Mouse (Mus musculus): Measurements from ENCODE around the gene Tent2. TPM values are rescaled to one million over a fixed set of nuclear protein-coding genes. Genes with fewer than 3 reads are reported as not detected.

The Tent2 gene
- polyA plus RNA-seq, 1 experiment from 2014 or later: 61.9 TPM

GRCm38 (mm10) chr13:93137098-93137497 is 55.1 kb downstream of the Tent2 start:
- Histone ChIP-seq H3K4me1 (no peaks in the 10 kb centered on the region), H3K36me3 (no peaks in the 10 kb centered on the region), H3K9ac (replicated peaks) (no peak overlapping the region), H3K9me3 (no peaks in the 10 kb centered on the region), H3K27me3 (no peaks in the 10 kb centered on the region), H3K4me3 (no peak overlapping the region), H3K27ac (replicated peaks) (no peak overlapping the region), H3K4me2 (replicated peaks) (no peak overlapping the region)
- 89% methylated on average over 7 of the region's 7 CpGs for WGBS
- no peak for ATAC-seq (ENCODE audit: low FRiP score, low read depth)

GRCm38 (mm10) chr13:93136251-93136650 is 55.9 kb downstream of the Tent2 start:
- H3K4me2 ChIP-seq (replicated peaks): no peak overlapping the region
- no peak overlapping the region for H3K9ac ChIP-seq (replicated peaks)
- H3K4me3 ChIP-seq: no peak overlapping the region
- H3K4me1 ChIP-seq: no peaks in the 10 kb centered on the region
- WGBS: 86% methylated on average over 1 of the region's 1 CpGs
- no peaks in the 10 kb centered on the region for H3K9me3 ChIP-seq
- no peaks in the 10 kb centered on the region for H3K36me3 ChIP-seq
- ATAC-seq (ENCODE audit: low FRiP score, low read depth): no peak
- H3K27ac ChIP-seq (replicated peaks): no peak overlapping the region
- H3K27me3 ChIP-seq: no peaks in the 10 kb centered on the region

DNA sequence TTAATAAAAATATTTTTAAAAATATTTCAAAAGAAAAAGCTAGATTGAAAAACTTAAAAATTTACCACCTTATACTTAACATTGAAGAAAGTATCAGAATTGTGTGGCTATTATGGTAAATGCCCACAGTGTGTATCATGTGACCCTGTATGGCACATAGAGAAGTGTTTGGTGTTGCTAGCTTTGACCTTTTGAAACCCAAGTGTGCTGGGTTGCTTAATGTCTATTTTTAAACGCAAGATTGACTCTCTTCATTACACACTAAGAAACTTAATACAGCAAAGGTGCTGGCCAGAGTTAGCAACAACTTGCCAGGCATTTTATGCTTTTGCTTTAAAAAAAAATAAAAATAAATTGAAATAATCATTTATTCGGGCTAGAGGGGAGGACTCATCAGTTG is 56.7 kb downstream of the Tent2 start:
- no peak overlapping the region for H3K9ac ChIP-seq (replicated peaks)
- H3K4me3 ChIP-seq: no peak overlapping the region
- no peak overlapping the region for H3K27ac ChIP-seq (replicated peaks)
- H3K36me3 ChIP-seq: no peaks in the 10 kb centered on the region
- no peaks in the 10 kb centered on the region for H3K27me3 ChIP-seq
- ATAC-seq (ENCODE audit: low FRiP score, low read depth): no peak
- H3K4me2 ChIP-seq (replicated peaks): no peak overlapping the region
- WGBS: 88% methylated on average over 2 of the region's 2 CpGs
- H3K9me3 ChIP-seq: no peaks in the 10 kb centered on the region
- no peaks in the 10 kb centered on the region for H3K4me1 ChIP-seq

- WGBS: 89% methylated on average over 3 of the region's 3 CpGs
Measured at GRCm38 (mm10) chr13:93130674-93131073, 61.5 kb downstream of the Tent2 start.

GRCm38 (mm10) chr13:93128961-93129360 is 63.2 kb downstream of the Tent2 start:
- Histone ChIP-seq H3K36me3 (no peaks in the 10 kb centered on the region), H3K4me3 (no peak overlapping the region), H3K27ac (replicated peaks) (no peak overlapping the region), H3K9me3 (no peaks in the 10 kb centered on the region), H3K27me3 (no peaks in the 10 kb centered on the region), H3K4me2 (replicated peaks) (no peak overlapping the region), H3K4me1 (peaks cover 5% of the 10 kb centered on the region; the same call in 1 of the 2 replicates), H3K9ac (replicated peaks) (no peak overlapping the region)
- WGBS: 46% methylated on average over 5 of the region's 5 CpGs
- no peak for ATAC-seq (ENCODE audit: low FRiP score, low read depth)

More at GRCm38 (mm10) chr13:93130674-93131073, 61.5 kb downstream of the Tent2 start:
- Histone ChIP-seq H3K9me3 (no peaks in the 10 kb centered on the region), H3K36me3 (no peaks in the 10 kb centered on the region), H3K4me1 (peaks cover 5% of the 10 kb centered on the region; the same call in 1 of the 2 replicates), H3K27ac (replicated peaks) (no peak overlapping the region), H3K27me3 (no peaks in the 10 kb centered on the region), H3K4me3 (no peak overlapping the region), H3K4me2 (replicated peaks) (no peak overlapping the region), H3K9ac (replicated peaks) (no peak overlapping the region)
- ATAC-seq (ENCODE audit: low FRiP score, low read depth): no peak

DNA sequence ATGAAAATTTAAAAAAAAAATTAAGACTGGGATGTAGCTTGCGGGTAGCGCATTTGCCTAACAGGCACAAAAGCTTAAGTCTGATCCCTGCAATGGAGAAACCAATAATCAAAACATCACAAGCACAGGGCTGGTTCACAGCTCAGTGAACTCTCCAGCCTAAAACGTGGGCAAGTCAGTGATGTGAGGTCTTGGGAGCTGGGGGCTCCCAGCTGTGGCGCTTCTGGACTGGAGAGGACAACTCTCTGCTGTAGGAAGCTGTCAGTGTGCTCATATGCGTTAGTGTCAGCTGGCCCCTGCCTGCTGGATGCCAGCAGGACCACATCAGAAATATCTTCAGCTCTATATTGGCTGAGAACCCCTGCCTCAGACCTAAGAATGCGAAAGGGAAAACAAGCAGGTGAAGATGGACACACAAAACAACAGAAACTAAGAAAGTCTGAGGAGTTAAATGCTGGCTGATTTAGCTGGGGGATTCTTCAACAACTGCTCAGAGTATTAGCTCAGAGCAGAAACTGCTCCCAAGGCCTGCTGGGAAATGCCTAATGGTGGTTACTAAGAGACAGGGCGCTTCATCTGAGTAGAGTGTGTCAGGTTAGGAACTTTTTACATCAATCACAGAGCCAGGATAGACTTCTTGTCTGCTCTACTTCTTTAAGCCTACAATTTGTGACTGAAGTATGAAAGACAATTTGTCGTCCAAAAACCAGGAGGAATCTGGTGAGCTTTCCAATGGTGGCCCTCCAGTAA is 63.9 kb downstream of the Tent2 start:
- no peak for ATAC-seq (ENCODE audit: low FRiP score, low read depth)
- no peak overlapping the region for H3K4me3 ChIP-seq
- H3K4me2 ChIP-seq (replicated peaks): no peak overlapping the region
- no peak overlapping the region for H3K9ac ChIP-seq (replicated peaks)
- H3K27ac ChIP-seq (replicated peaks): no peak overlapping the region
- no peaks in the 10 kb centered on the region for H3K36me3 ChIP-seq
- no peaks in the 10 kb centered on the region for H3K27me3 ChIP-seq
- H3K9me3 ChIP-seq: no peaks in the 10 kb centered on the region
- WGBS: 65% methylated on average over 8 of the region's 8 CpGs
- peaks cover 5% of the 10 kb centered on the region; the same call in 1 of the 2 replicates for H3K4me1 ChIP-seq

DNA sequence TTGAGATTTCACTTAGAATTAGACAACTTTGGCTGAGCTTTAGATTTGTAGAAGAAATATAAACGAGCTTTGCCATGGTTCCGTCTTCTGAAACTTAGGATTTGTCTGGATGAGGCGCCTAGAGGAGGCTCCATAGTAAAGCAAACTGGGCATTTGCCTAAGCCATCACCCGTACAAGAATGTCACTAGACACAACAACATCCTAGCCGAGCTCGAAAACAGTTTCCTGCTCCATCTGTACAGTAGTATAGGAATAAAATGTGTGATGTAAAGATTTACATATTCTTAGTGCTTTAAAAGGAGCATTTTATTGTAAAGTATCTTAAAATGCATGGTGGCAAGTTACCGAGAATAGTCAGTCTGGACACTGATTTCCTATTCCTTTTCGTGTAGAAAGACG is 69.9 kb downstream of the Tent2 start:
- Histone ChIP-seq H3K9ac (replicated peaks) (no peak overlapping the region), H3K9me3 (no peaks in the 10 kb centered on the region), H3K4me1 (no peaks in the 10 kb centered on the region), H3K4me3 (no peak overlapping the region), H3K4me2 (replicated peaks) (no peak overlapping the region), H3K27me3 (no peaks in the 10 kb centered on the region), H3K27ac (replicated peaks) (no peak overlapping the region), H3K36me3 (no peaks in the 10 kb centered on the region)
- ATAC-seq (ENCODE audit: low FRiP score, low read depth): no peak
- 93% methylated on average over 9 of the region's 9 CpGs for WGBS

GRCm38 (mm10) chr13:93117241-93117640 is 74.9 kb downstream of the Tent2 start:
- no peak overlapping the region for H3K9ac ChIP-seq (replicated peaks)
- H3K4me1 ChIP-seq: no peaks in the 10 kb centered on the region
- WGBS: 83% methylated on average over 7 of the region's 7 CpGs
- no peaks in the 10 kb centered on the region for H3K9me3 ChIP-seq
- no peak overlapping the region for H3K4me3 ChIP-seq
- H3K27ac ChIP-seq (replicated peaks): no peak overlapping the region
- H3K27me3 ChIP-seq: no peaks in the 10 kb centered on the region
- H3K4me2 ChIP-seq (replicated peaks): no peak overlapping the region
- H3K36me3 ChIP-seq: no peaks in the 10 kb centered on the region
- ATAC-seq (ENCODE audit: low FRiP score, low read depth): no peak

DNA sequence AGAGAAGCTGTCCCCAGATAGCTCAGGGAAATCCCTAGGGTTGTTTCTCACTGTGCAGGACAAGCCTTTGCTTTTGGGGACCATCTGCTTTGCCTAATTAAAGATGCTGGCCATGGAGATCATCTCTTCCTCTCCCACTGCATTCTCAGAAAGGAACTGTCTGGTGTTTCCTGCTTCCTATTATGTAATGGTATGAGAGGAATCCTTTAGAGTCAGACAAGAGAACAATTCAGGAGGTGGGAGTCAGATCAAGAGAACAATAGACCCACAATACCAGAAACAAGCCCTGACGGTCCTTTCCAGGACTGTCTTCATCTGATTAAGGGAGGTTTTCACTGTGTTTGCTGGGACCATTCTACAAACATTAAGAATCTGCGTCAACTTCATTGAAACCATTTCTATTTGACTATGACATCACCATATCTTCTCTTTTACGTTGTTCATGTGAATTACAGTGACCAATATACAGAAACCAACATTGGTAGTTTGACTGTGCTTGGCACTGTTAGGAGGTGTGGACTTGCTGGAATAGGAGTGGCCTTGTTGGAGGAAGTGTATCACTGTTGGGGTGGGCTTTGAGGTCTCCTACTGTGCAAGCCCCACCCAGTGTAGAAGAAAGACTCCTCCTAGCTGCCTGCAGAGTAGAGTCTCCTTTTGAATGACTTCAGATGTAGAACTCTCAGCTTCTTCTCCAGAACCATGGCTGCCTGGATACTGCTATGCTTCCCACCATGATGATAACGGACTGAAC is 89.7 kb downstream of the Tent2 start:
- Histone ChIP-seq H3K27me3 (no peaks in the 10 kb centered on the region), H3K27ac (replicated peaks) (no peak overlapping the region), H3K4me3 (no peak overlapping the region), H3K9me3 (no peaks in the 10 kb centered on the region), H3K4me1 (no peaks in the 10 kb centered on the region), H3K9ac (replicated peaks) (no peak overlapping the region), H3K36me3 (no peaks in the 10 kb centered on the region), H3K4me2 (replicated peaks) (no peak overlapping the region)
- WGBS: 63% methylated on average over 4 of the region's 4 CpGs
- ATAC-seq (ENCODE audit: low FRiP score, low read depth): no peak

- H3K27ac ChIP-seq (replicated peaks): no peak overlapping the region
- 85% methylated on average over 3 of the region's 3 CpGs for WGBS
- no peaks in the 10 kb centered on the region for H3K36me3 ChIP-seq
- H3K9me3 ChIP-seq: no peaks in the 10 kb centered on the region
- H3K4me3 ChIP-seq: no peak overlapping the region
- no peak overlapping the region for H3K4me2 ChIP-seq (replicated peaks)
- no peaks in the 10 kb centered on the region for H3K27me3 ChIP-seq
- H3K4me1 ChIP-seq: no peaks in the 10 kb centered on the region
- H3K9ac ChIP-seq (replicated peaks): no peak overlapping the region
- no peak for ATAC-seq (ENCODE audit: low FRiP score, low read depth)
Measured at GRCm38 (mm10) chr13:93098596-93098995, 93.6 kb downstream of the Tent2 start.

GRCm38 (mm10) chr13:93096643-93097042 is 95.5 kb downstream of the Tent2 start:
- 93% methylated on average over 6 of the region's 6 CpGs for whole genome bisulfite sequencing
- no peaks in the 10 kb centered on the region for H3K9me3 ChIP-seq
- ATAC-seq (ENCODE audit: low FRiP score, low read depth): no peak
- no peaks in the 10 kb centered on the region for H3K27me3 ChIP-seq
- no peak overlapping the region for H3K9ac ChIP-seq (replicated peaks)
- H3K4me1 ChIP-seq: no peaks in the 10 kb centered on the region
- H3K4me3 ChIP-seq: no peak overlapping the region
- H3K4me2 ChIP-seq (replicated peaks): no peak overlapping the region
- H3K36me3 ChIP-seq: no peaks in the 10 kb centered on the region
- no peak overlapping the region for H3K27ac ChIP-seq (replicated peaks)
